Comparison of ENCODE assay signal across 9 mouse cellular contexts in genomic region chr2:126552357-126553290, GRCm38 (mm10). TPM values are rescaled to one million over a fixed set of nuclear protein-coding genes. Genes with fewer than 3 reads are reported as not detected.
DNase-seq lines count a peak whose midpoint lies in the region; ATAC-seq and TF ChIP-seq lines count a peak whose summit lies in the region.
"Had no signal": no experiment of that assay in that cellular context is flagged by ENCODE, and none has a peak within 500 bp of the region (broad histone marks: within the 10 kb centered on the region; RNA-seq: fewer than 3 reads in every experiment).

Gene Slc27a2, plus strand, starts transcription at chr2:126552407.

- peaks cover 37% of the 10 kb centered on the region for H3K36me3 ChIP-seq in liver, adult 2 months (ENCODE audit: control insufficient read depth, insufficient read depth, low read length)
- H3K36me3 ChIP-seq: G1E had no signal

- H3K27ac ChIP-seq in bone marrow, adult 2 months (ENCODE audit: control insufficient read depth, insufficient read depth, low read depth, low read length, poor library complexity), result no peak within 1 kb of the TSS
- H3K27ac ChIP-seq in liver, adult 2 months (replicated peaks; ENCODE audit: insufficient read depth, low read depth, low read length), result peak within 1 kb of the TSS; percentile 96

- WGBS in bone marrow, adult 2 months, result 1% methylated on average over 61 of the region's 61 CpGs
- 3% methylated on average over 61 of the region's 61 CpGs for WGBS in liver, adult 2 months

- peak within 1 kb of the TSS; percentile 37 for H3K4me3 ChIP-seq in bone marrow, adult 2 months (replicated peaks; ENCODE audit: control insufficient read depth, low read depth, low read length)
- peak within 1 kb of the TSS; percentile 96 for H3K4me3 ChIP-seq in liver, adult 2 months (ENCODE audit: insufficient read depth, low read depth, low read length)

- H3K9ac ChIP-seq in liver, adult 2 months (ENCODE audit: low read depth, low read length), result peak within 1 kb of the TSS; percentile 98

- DNase-seq in gastrocnemius, postnatal 10 days, result peak; percentile 15
- no peak for DNase-seq in gastrocnemius, postnatal 25 days
- DNase-seq in kidney, adult 9 months, result peak; percentile 93
- peak; percentile 99 for DNase-seq in liver, adult 2 months (ENCODE audit: extremely low read depth, low read depth, low spot score)
- peak; percentile 61 for DNase-seq in thymus, postnatal 0 days (ENCODE audit: low spot score)

- peaks cover 4% of the 10 kb centered on the region; the same call in 1 of the 2 replicates for H3K4me1 ChIP-seq in bone marrow, adult 2 months (ENCODE audit: control insufficient read depth, insufficient read depth, low read length)
- H3K4me1 ChIP-seq in liver, adult 2 months (ENCODE audit: control insufficient read depth, insufficient read depth, low read length), result peaks cover 16% of the 10 kb centered on the region

- no peak for TF ChIP-seq POLR2A in bone marrow, adult 2 months (IDR thresholded peaks at IDR 0.05; ENCODE audit: borderline replicate concordance, control insufficient read depth, low read depth, low read length)
- peak; percentile 96 for TF ChIP-seq POLR2A in liver, adult 2 months (IDR thresholded peaks at IDR 0.05; ENCODE audit: extremely low read depth, insufficient read depth, low read length)

- ATAC-seq in frontal cortex, adult (ENCODE audit: low TSS enrichment), result peak; percentile 89
- peak; percentile 16; the same call in 1 of the 2 replicates for ATAC-seq in monocyte, adult 5-6 weeks (replicated peaks; ENCODE audit: insufficient number of reproducible peaks, low FRiP score, low TSS enrichment, poor library complexity, severe bottlenecking)

- no peak for TF ChIP-seq CTCF in bone marrow, adult 2 months (IDR thresholded peaks at IDR 0.05; ENCODE audit: control insufficient read depth, insufficient read depth, low read length)
- TF ChIP-seq CTCF in liver, adult 2 months (IDR thresholded peaks at IDR 0.05; ENCODE audit: low read depth, low read length), result no peak

- H3K79me2 ChIP-seq in liver, adult 2 months (ENCODE audit: control insufficient read depth, insufficient read depth, low read length), result peaks cover 30% of the 10 kb centered on the region

- no peaks in the 10 kb centered on the region for H3K27me3 ChIP-seq in liver, adult 2 months (ENCODE audit: control insufficient read depth, insufficient read depth, low read length)

RNA-seq across cellular contexts. Expression of gene Slc27a2, which starts in this region (rescaled TPM):
- total RNA-seq in gastrocnemius, postnatal 10 days (2021), result under 1 TPM in 1 of 2 experiments, not detected in 1; 0.56 TPM
- not detected for total RNA-seq in gastrocnemius, postnatal 25 days (2021)
- 0.77 and 13.0 TPM in 2 replicates for polyA plus RNA-seq in bone marrow, adult 2 months (2011; ENCODE audit: insufficient read depth, insufficient read length, low replicate concordance, missing spikeins)
- total RNA-seq in liver, adult 2 months (2014; rRNA removed), result 1,190 and 1,397 TPM in 2 replicates
- polyA plus RNA-seq in liver, adult 2 months (2012; rRNA removed), result 912 and 1,036 TPM in 2 replicates
- total RNA-seq in monocyte, adult 5-6 weeks (2017), result 0.32 to 0.87 TPM in 2 of 3 replicates, not detected in the other
- 2.7 and 2.8 TPM in 2 replicates for polyA plus RNA-seq in thymus, postnatal 0 days (2015; fragmentation: Nextera tagmentation; extraction: Ambion mirVana)
- polyA plus RNA-seq: G1E had no signal

Comparison
In these comparisons a context has a peak if more than half of its experiments do, and no peak if none do; other contexts are left out.
1. RNA of gene Slc27a2 (total RNA-seq): 1,190 to 1,397 TPM in liver, adult 2 months; 0.56 TPM in gastrocnemius, postnatal 10 days, not detected in gastrocnemius, postnatal 25 days and 0.32 to 0.87 TPM in monocyte, adult 5-6 weeks; every median in the first group is over 100 times any median in the second.
2. RNA of gene Slc27a2 (polyA plus RNA-seq): 912 to 1,036 TPM in liver, adult 2 months; 0.77 to 13.0 TPM in bone marrow, adult 2 months and 2.7 to 2.8 TPM in thymus, postnatal 0 days; every median in the first group is over 10 times any median in the second.
3. Peak in DNase-seq in gastrocnemius, postnatal 10 days; RNA of the gene not detected or under 1 TPM.
4. Peak in ATAC-seq in monocyte, adult 5-6 weeks; RNA of the gene not detected or under 1 TPM.